8 mouse cellular contexts compared by ENCODE assay signal in the genomic region with DNA sequence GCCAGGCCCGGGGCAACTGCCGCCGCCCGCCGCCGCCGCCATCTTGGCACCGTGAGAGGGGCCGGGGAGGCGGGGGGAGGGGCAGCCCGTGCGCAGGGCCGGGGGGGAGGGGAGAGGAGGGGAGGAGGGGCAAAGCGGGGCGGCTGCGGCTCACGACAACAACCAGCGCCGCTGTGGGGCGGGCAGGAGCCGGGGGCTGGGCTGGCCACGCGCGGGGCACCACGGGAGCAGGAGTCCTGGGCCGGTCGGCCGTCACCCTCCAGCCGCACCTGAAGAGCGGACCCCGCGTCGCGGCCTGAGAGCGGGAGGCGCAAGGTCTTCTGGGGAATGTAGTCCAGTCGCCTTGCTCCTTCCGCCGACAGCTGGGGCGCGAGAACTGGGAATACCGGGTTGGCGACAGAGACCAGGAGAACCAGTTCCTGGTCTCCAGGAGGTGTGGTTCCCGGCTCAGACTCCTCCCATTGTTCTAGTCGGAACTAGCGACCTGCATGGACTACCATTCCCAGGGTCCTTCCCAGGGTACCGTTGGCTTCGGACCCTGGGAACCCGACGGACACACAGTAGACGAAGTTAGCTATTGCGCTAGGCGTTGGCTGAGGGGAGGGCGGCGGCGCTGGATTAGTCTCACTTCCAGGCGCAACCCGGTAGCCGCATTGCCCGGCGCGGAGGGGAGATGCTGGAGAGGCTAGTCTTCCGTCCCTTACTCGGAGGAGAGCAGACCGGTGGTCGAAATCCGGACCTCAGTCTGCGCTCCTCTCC. TPM values are rescaled to one million over a fixed set of nuclear protein-coding genes. Genes with fewer than 3 reads are reported as not detected.
A peak's percentile ranks its signal among the peaks of the same experiment; 100 is the strongest.
DNase-seq lines count a peak whose midpoint lies in the region; ATAC-seq lines count a peak whose summit lies in the region.

A gene (minus strand): TSS at position 51 of the 759 bp plus-strand sequence.

- peak; percentile 96 for DNase-seq in adipocyte (ENCODE audit: low spot score)
- DNase-seq in embryo, embryonic 10 days (ENCODE audit: low spot score), result peak; percentile 99
- peak; percentile 92 for DNase-seq in gastrocnemius, postnatal 10 days
- DNase-seq in induced T-regulatory cell, adult 2 months (ENCODE audit: low read depth), result peak; percentile 94
- DNase-seq in left cerebral cortex, adult 9 months (ENCODE audit: low spot score in 2 of 2), result peak; percentile 96 to 97
- DNase-seq in right cerebral cortex, postnatal 14 days, result peak; percentile 96
- DNase-seq in urinary bladder, postnatal 36 days (ENCODE audit: low spot score in 2 of 2), result peak; percentile 95 to 98

- ATAC-seq in megakaryocyte progenitor cell, adult 5-6 weeks (replicated peaks; ENCODE audit: poor library complexity), result peak; percentile 83

RNA-seq across cellular contexts. Expression of the gene that starts here (rescaled TPM):
- total RNA-seq in gastrocnemius, postnatal 10 days (2021), result 10 to 100 TPM; 21.4 to 26.8 TPM
- 72.2 and 99.8 TPM in 2 replicates for total RNA-seq in megakaryocyte progenitor cell, adult 5-6 weeks (2015)
- total RNA-seq in megakaryocyte progenitor cell, adult 5-6 weeks (2017), result 11.7 and 14.5 TPM in 2 replicates

Comparison
In these comparisons a context has a peak if more than half of its experiments do, and no peak if none do; other contexts are left out.
1. Peak in every context shown above with its lines: DNase-seq and ATAC-seq.